Mouse (Mus musculus): ENCODE data around the gene Kmt2d. TPM values are rescaled to one million over a fixed set of nuclear protein-coding genes. Genes with fewer than 3 reads are reported as not detected.
A peak's percentile ranks its signal among the peaks of the same experiment; 100 is the strongest.
"Not testable (repeated sequence)": the region's sequence is repeated elsewhere in the genome, so short reads cannot be mapped to it uniquely, and the experiment has no call there.

Gene Kmt2d
- 8.5 and 8.6 TPM in 2 replicates for polyA plus RNA-seq (2015; fragmentation: Nextera tagmentation; extraction: Ambion mirVana)

DNA sequence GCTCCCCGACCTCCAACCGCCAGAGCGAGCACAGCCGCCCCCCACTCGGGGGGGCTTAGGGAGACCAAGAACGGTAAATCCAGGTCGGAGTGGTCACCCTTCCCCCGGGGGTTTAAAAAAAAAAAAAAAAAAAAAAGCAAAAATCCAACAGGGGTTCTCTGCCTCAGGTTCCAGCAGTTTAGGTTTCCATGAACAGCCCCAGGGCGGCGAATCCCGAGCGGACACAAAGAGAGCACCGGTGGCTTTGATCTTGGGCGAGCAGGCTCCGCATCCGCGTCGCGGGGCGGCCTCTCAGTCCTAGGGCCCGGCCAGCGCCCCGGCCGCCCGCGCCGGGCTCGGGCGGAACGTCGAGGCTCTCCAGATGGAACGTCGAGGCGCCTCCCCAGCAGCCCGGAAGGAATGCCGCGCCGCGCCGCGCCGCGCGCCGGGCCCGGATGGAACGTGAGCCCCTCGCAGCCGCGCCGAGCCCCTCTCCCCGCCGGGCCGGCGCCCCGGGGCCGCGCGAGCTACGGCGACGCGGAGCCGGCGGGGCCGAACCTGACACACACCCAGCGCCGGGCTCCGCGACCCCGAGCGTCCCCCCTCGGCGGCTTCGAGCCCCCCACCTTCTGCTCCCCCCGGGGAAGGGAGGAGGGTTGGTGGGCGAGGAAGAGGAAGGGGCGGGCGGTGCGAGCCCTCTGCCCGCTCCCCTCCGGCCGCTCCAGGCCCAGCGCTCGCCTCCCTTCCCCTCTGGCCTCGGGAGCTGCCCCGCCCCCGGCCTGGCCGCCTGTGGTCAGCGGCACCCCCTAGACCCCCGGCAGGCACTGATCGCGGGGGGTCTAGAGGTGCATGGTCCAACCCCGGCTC, at the start of gene Kmt2d:
Kmt2d (minus strand) TSS at position 135 of the 846 bp plus-strand sequence.
- no peaks in the 10 kb centered on the region for H3K9me3 ChIP-seq (replicated peaks; ENCODE audit: control insufficient read depth, low read length)
- peaks cover 36% of the 10 kb centered on the region for H3K4me1 ChIP-seq (ENCODE audit: control insufficient read depth, insufficient read depth, low read length)
- H3K9ac ChIP-seq (ENCODE audit: low read length): peak within 1 kb of the TSS; percentile 99
- H3K27ac ChIP-seq (ENCODE audit: low read length): peak within 1 kb of the TSS; percentile 98
- no peaks in the 10 kb centered on the region for H3K27me3 ChIP-seq (ENCODE audit: control insufficient read depth, insufficient read depth, low read length)
- peak within 1 kb of the TSS; percentile 99 for H3K4me2 ChIP-seq (ENCODE audit: low read depth, low read length)
- under 1% methylated on average over 80 of the region's 94 CpGs for WGBS
- peak within 1 kb of the TSS; percentile 89 for H3K4me3 ChIP-seq (ENCODE audit: low read length)
- peak; percentile 68 for ATAC-seq (replicated peaks; ENCODE audit: extremely low read depth, insufficient read depth, low FRiP score)
- peaks cover 2% of the 10 kb centered on the region; the same call in 1 of the 2 replicates for H3K36me3 ChIP-seq (ENCODE audit: control insufficient read depth, insufficient read depth)

DNA sequence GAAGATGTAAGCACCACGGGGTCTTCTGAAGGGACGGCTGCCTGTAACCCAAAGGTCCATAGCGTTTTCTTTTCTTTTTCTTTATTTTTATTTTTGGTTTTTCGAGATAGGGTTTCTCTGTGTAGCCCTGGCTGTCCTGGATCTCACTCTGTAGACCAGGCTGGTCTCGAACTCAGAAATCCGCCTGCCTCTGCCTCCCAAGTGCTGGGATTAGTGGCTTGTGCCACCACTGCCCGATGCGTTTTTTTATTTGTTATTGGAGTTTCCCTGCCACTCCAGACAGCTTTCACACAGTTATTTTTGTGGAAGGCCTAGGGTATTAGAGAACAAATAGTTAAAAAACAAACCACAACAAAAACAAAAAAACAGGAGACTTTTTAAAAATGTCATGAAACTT, 47.5 kb upstream of the Kmt2d start:
- 28% methylated on average over 8 of the region's 8 CpGs for WGBS

DNA sequence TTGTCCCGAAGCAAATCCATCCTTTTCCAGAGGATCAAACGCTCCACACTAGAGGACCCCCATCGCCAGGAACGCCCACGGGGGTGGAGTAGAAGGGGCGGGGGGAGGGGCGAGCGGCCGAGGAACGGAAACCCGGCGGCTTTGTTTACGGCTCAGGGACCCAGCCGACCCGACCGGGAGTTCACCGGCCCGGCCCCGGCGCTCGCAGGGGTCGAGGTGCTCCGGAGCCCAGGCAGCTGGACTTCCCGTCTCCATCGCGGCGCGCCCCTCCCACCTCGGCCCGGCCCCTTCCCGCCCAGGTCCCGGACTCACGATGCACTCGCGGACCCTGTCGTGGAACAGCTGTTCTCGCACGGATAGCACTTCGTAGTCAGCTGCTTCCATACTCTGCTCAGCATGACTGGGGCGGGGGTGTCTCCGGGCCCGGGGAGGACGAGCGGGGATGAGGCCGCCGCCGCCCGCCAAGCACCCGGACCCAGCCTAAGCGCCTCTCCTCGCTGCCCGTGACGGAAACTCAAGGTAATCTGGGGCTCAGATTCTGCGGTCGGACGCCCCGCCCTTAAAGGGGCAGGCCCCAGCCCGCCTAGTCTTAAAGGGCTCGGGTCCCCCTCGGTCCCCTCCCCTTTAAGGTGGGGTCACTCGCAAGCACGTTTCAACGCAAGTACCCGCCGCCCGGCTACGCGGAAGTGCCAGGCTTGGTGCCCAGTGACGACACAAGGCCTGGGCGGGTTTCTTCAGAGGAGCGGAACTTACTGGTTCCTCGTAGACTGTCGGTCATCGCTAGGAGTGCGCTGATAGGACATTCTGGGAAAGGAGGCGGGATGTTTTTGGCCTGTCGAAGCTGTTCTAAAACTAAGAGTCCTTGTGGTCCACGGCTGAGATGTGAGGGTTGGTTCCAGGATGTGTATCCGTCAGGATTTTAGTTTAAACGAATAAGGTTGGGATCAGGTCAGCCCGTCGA, 46.8 kb upstream of the Kmt2d start, which contains the start of gene Lmbr1l:
Lmbr1l (minus strand) TSS at position 694 of the 961 bp plus-strand sequence.
- peak; percentile 98 for ATAC-seq (replicated peaks; ENCODE audit: extremely low read depth, insufficient read depth, low FRiP score)
- peak within 1 kb of the TSS; percentile 94 for H3K9ac ChIP-seq (ENCODE audit: low read length)
- no peaks in the 10 kb centered on the region for H3K9me3 ChIP-seq (replicated peaks; ENCODE audit: control insufficient read depth, low read length)
- H3K4me1 ChIP-seq (ENCODE audit: control insufficient read depth, insufficient read depth, low read length): peaks cover 10% of the 10 kb centered on the region
- WGBS: under 1% methylated on average over 82 of the region's 82 CpGs
- no peaks in the 10 kb centered on the region for H3K27me3 ChIP-seq (ENCODE audit: control insufficient read depth, insufficient read depth, low read length)
- peak within 1 kb of the TSS; percentile 86 for H3K4me2 ChIP-seq (ENCODE audit: low read depth, low read length)
- H3K4me3 ChIP-seq (ENCODE audit: low read length): peak within 1 kb of the TSS; percentile 95
- peaks cover 6% of the 10 kb centered on the region for H3K36me3 ChIP-seq (ENCODE audit: control insufficient read depth, insufficient read depth)
- H3K27ac ChIP-seq (ENCODE audit: low read length): peak within 1 kb of the TSS; percentile 97

More for the DNA sequence above, 47.5 kb upstream of the Kmt2d start:
- Histone ChIP-seq H3K4me2 (ENCODE audit: low read depth, low read length) (peak overlapping the region; percentile 64), H3K27ac (ENCODE audit: low read length) (peak overlapping the region; percentile 74), H3K4me3 (ENCODE audit: low read length) (peak overlapping the region; percentile 95), H3K9ac (ENCODE audit: low read length) (peak overlapping the region; percentile 72)
- not testable (repeated sequence) for ATAC-seq (replicated peaks; ENCODE audit: extremely low read depth, insufficient read depth, low FRiP score); H3K9me3 ChIP-seq (replicated peaks; ENCODE audit: control insufficient read depth, low read length); H3K27me3 ChIP-seq (ENCODE audit: control insufficient read depth, insufficient read depth, low read length); H3K36me3 ChIP-seq (ENCODE audit: control insufficient read depth, insufficient read depth); H3K4me1 ChIP-seq (ENCODE audit: control insufficient read depth, insufficient read depth, low read length)

DNA sequence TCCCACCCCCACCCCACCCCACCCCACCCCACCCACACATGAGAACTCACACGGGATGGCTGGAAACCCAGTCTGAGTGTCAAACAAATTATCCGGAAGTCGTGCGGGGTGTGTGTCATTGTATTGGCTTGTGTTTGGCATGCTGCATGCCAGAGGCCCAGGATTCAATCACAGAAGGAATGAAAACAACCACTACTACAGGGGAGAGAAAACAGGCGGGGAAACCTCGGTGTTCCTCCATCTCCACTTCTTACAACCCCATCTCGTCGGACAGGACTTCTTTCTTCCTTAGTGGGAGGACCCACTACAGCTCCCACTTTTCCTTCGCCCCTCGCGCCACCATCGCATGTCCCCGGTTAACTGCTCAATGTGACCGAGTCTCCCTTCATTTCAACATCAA, 46.1 kb upstream of the Kmt2d start:
- H3K4me2 ChIP-seq (ENCODE audit: low read depth, low read length): peak overlapping the region; percentile 86
- under 1% methylated on average over 14 of the region's 14 CpGs for WGBS
- H3K27me3 ChIP-seq (ENCODE audit: control insufficient read depth, insufficient read depth, low read length): no peaks in the 10 kb centered on the region

DNA sequence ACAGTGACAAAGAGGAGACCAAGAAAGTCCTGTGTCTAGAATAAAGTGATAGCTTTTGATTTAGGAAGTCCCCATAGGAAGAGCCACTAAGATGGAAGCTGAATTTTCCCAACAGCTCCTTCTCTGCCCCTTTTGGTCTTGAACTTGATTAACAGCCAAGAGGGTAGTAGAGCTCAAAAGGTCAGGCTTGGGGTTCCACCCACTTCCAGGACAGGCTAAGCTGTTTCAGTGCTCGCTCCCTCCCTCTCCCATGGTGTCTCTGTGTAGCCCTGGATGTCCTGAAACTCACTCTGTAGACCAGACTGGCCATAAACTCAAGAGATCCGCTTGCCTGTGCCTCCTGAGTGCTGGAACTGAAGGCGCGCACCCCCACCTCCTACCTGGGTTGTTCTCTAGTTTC, 45.0 kb upstream of the Kmt2d start:
- no peak for ATAC-seq (replicated peaks; ENCODE audit: extremely low read depth, insufficient read depth, low FRiP score)
- Histone ChIP-seq H3K27me3 (ENCODE audit: control insufficient read depth, insufficient read depth, low read length) (no peaks in the 10 kb centered on the region), H3K4me2 (ENCODE audit: low read depth, low read length) (peak overlapping the region; percentile 86), H3K9me3 (replicated peaks; ENCODE audit: control insufficient read depth, low read length) (no peaks in the 10 kb centered on the region), H3K4me1 (ENCODE audit: control insufficient read depth, insufficient read depth, low read length) (peaks cover 10% of the 10 kb centered on the region), H3K36me3 (ENCODE audit: control insufficient read depth, insufficient read depth) (peaks cover 20% of the 10 kb centered on the region), H3K4me3 (ENCODE audit: low read length) (no peak overlapping the region), H3K27ac (ENCODE audit: low read length) (no peak overlapping the region), H3K9ac (ENCODE audit: low read length) (peak overlapping the region; percentile 94; the same call in 1 of the 2 replicates)
- WGBS: 93% methylated on average over 4 of the region's 4 CpGs

More for the DNA sequence above, 46.1 kb upstream of the Kmt2d start:
- peak overlapping the region; percentile 94 for H3K9ac ChIP-seq (ENCODE audit: low read length)
- no peak for ATAC-seq (replicated peaks; ENCODE audit: extremely low read depth, insufficient read depth, low FRiP score)
- no peaks in the 10 kb centered on the region for H3K9me3 ChIP-seq (replicated peaks; ENCODE audit: control insufficient read depth, low read length)
- H3K36me3 ChIP-seq (ENCODE audit: control insufficient read depth, insufficient read depth): peaks cover 11% of the 10 kb centered on the region
- H3K4me1 ChIP-seq (ENCODE audit: control insufficient read depth, insufficient read depth, low read length): peaks cover 10% of the 10 kb centered on the region
- peak overlapping the region; percentile 97 for H3K27ac ChIP-seq (ENCODE audit: low read length)
- H3K4me3 ChIP-seq (ENCODE audit: low read length): peak overlapping the region; percentile 95

DNA sequence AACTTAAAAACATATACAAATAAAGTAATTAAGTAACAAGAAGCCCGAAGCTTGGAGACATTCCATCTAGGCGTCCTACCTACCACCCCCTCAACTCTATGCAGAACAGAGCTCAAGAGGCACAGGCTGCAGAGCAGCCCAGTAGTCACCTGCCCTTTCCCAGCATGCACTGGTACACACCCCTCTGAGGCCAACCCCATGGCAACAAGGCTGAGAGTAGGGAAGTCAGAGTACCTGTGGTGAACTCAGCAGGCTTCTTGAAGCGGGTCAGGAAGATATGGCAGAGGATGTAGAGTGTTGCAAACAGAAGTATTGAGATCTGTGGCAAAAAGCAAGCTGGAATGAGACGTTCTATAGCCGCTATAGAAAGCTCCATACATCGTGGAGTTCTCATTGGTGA, 43.9 kb upstream of the Kmt2d start:
- Histone ChIP-seq H3K4me2 (ENCODE audit: low read depth, low read length) (no peak overlapping the region), H3K27ac (ENCODE audit: low read length) (no peak overlapping the region), H3K27me3 (ENCODE audit: control insufficient read depth, insufficient read depth, low read length) (no peaks in the 10 kb centered on the region), H3K4me3 (ENCODE audit: low read length) (no peak overlapping the region), H3K36me3 (ENCODE audit: control insufficient read depth, insufficient read depth) (peaks cover 25% of the 10 kb centered on the region), H3K4me1 (ENCODE audit: control insufficient read depth, insufficient read depth, low read length) (peaks cover 10% of the 10 kb centered on the region), H3K9ac (ENCODE audit: low read length) (no peak overlapping the region), H3K9me3 (replicated peaks; ENCODE audit: control insufficient read depth, low read length) (no peaks in the 10 kb centered on the region)
- no peak for ATAC-seq (replicated peaks; ENCODE audit: extremely low read depth, insufficient read depth, low FRiP score)
- 89% methylated on average over 6 of the region's 6 CpGs for WGBS

DNA sequence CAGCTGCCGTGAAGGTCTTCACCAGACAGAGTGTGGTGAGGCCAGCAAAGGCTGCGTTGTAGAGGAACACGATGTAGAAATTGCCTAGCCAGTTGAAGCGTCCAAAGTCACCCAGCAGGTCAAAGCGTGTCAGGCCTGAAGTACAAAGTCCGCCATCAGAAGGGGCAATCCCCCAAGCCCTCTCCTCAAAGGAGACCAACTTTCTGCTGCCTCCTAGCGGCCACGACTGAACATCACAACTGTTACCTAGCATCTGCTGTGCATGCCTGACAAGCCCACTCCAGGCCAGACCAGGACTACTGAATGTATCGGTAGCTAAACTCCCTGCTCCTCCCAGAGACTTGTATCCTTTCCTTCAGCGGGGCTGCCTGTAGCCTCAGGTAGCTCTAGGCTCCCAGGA, 33.7 kb upstream of the Kmt2d start:
- 34% methylated on average over 10 of the region's 10 CpGs for WGBS

DNA sequence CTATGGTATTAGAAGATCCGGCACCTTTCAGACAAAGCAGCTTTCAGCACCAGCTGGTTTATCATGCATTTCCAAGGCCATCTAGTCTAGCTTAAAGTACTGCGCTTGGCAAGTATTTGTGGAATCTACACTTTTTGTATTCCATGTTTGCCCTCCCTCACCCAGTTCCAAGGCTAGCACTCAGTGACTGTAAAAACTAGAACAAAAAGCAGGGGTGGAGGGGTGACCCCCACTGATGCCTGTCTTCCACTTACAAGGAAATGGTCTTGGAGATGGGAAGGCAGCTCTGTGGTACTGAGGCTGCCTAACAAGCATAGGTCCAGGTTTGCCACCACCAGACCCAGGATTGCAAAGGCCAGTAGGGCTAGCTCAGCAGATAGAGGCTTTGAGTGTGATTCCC, 31.6 kb upstream of the Kmt2d start:
- Histone ChIP-seq H3K27ac (ENCODE audit: low read length) (no peak overlapping the region), H3K4me1 (ENCODE audit: control insufficient read depth, insufficient read depth, low read length) (peaks cover 7% of the 10 kb centered on the region), H3K9ac (ENCODE audit: low read length) (no peak overlapping the region), H3K9me3 (replicated peaks; ENCODE audit: control insufficient read depth, low read length) (no peaks in the 10 kb centered on the region), H3K36me3 (ENCODE audit: control insufficient read depth, insufficient read depth) (peaks cover 19% of the 10 kb centered on the region), H3K4me2 (ENCODE audit: low read depth, low read length) (no peak overlapping the region), H3K4me3 (ENCODE audit: low read length) (no peak overlapping the region), H3K27me3 (ENCODE audit: control insufficient read depth, insufficient read depth, low read length) (peaks cover 21% of the 10 kb centered on the region)
- no peak for ATAC-seq (replicated peaks; ENCODE audit: extremely low read depth, insufficient read depth, low FRiP score)
- 72% methylated on average over 2 of the region's 2 CpGs for WGBS

More for the DNA sequence above, 33.7 kb upstream of the Kmt2d start:
- no peak overlapping the region for H3K4me2 ChIP-seq (ENCODE audit: low read depth, low read length)
- no peaks in the 10 kb centered on the region for H3K9me3 ChIP-seq (replicated peaks; ENCODE audit: control insufficient read depth, low read length)
- no peaks in the 10 kb centered on the region for H3K4me1 ChIP-seq (ENCODE audit: control insufficient read depth, insufficient read depth, low read length)
- ATAC-seq (replicated peaks; ENCODE audit: extremely low read depth, insufficient read depth, low FRiP score): no peak
- H3K27me3 ChIP-seq (ENCODE audit: control insufficient read depth, insufficient read depth, low read length): peaks cover 5% of the 10 kb centered on the region
- H3K27ac ChIP-seq (ENCODE audit: low read length): no peak overlapping the region
- peaks cover 31% of the 10 kb centered on the region for H3K36me3 ChIP-seq (ENCODE audit: control insufficient read depth, insufficient read depth)
- no peak overlapping the region for H3K4me3 ChIP-seq (ENCODE audit: low read length)
- no peak overlapping the region for H3K9ac ChIP-seq (ENCODE audit: low read length)

All from heart, embryonic 16.5 days (tissue).